Mouse (Mus musculus): ENCODE data around the gene Klc4.

Klc4 gene

GRCm38 (mm10) chr17:46621324-46621723 is 24.5 kb downstream of the Klc4 start:
- no peak for DNase-seq (ENCODE audit: low spot score in 2 of 2)

GRCm38 (mm10) chr17:46619683-46620357 is 26.0 kb downstream of the Klc4 start:
- no peak for DNase-seq (ENCODE audit: low spot score in 2 of 2)

- DNase-seq (ENCODE audit: low spot score in 2 of 2): no peak
These were observed 26.8 kb downstream of the Klc4 start for GRCm38 (mm10) chr17:46618769-46619682.

- DNase-seq (ENCODE audit: low spot score in 2 of 2): no peak
These were observed 27.4 kb downstream of the Klc4 start for GRCm38 (mm10) chr17:46618394-46618768.

- no peak for DNase-seq (ENCODE audit: low spot score in 2 of 2)
These were observed 28.0 kb downstream of the Klc4 start for GRCm38 (mm10) chr17:46617799-46618198.

GRCm38 (mm10) chr17:46613229-46613628 is 32.6 kb downstream of the Klc4 start:
- no peak for DNase-seq (ENCODE audit: low spot score in 2 of 2)

GRCm38 (mm10) chr17:46612820-46613219 is 33.0 kb downstream of the Klc4 start:
- DNase-seq (ENCODE audit: low spot score in 2 of 2): no peak

GRCm38 (mm10) chr17:46612189-46612588 is 33.6 kb downstream of the Klc4 start:
- no peak for DNase-seq (ENCODE audit: low spot score in 2 of 2)

- DNase-seq (ENCODE audit: low spot score in 2 of 2): no peak
These were observed 34.5 kb downstream of the Klc4 start for GRCm38 (mm10) chr17:46611316-46611715.

GRCm38 (mm10) chr17:46609721-46610514 is 35.9 kb downstream of the Klc4 start:
- DNase-seq (ENCODE audit: low spot score in 2 of 2): peak in 1 of 2 experiments; percentile 40

- DNase-seq (ENCODE audit: low spot score in 2 of 2): no peak
These were observed 39.8 kb downstream of the Klc4 start for GRCm38 (mm10) chr17:46605987-46606386.

- DNase-seq (ENCODE audit: low spot score in 2 of 2): no peak
These were observed 40.7 kb downstream of the Klc4 start for GRCm38 (mm10) chr17:46605126-46605525.

GRCm38 (mm10) chr17:46603229-46603628 is 42.6 kb downstream of the Klc4 start:
- DNase-seq (ENCODE audit: low spot score in 2 of 2): no peak

GRCm38 (mm10) chr17:46602212-46602611 is 43.6 kb downstream of the Klc4 start:
- DNase-seq (ENCODE audit: low spot score in 2 of 2): no peak

- DNase-seq (ENCODE audit: low spot score in 2 of 2): no peak
These were observed 45.3 kb downstream of the Klc4 start for GRCm38 (mm10) chr17:46600569-46600968.

- DNase-seq (ENCODE audit: low spot score in 2 of 2): no peak
These were observed 46.9 kb downstream of the Klc4 start for GRCm38 (mm10) chr17:46598963-46599362.

- no peak for DNase-seq (ENCODE audit: low spot score in 2 of 2)
These were observed 47.9 kb downstream of the Klc4 start for GRCm38 (mm10) chr17:46597956-46598355.

- DNase-seq (ENCODE audit: low spot score in 2 of 2): no peak
These were observed 50.5 kb downstream of the Klc4 start for GRCm38 (mm10) chr17:46595336-46595735.

GRCm38 (mm10) chr17:46594606-46595005 is 51.2 kb downstream of the Klc4 start:
- no peak for DNase-seq (ENCODE audit: low spot score in 2 of 2)

GRCm38 (mm10) chr17:46593124-46593523 is 52.7 kb downstream of the Klc4 start:
- no peak for DNase-seq (ENCODE audit: low spot score in 2 of 2)

- DNase-seq (ENCODE audit: low spot score in 2 of 2): no peak
These were observed 54.4 kb downstream of the Klc4 start for GRCm38 (mm10) chr17:46591406-46591805.

GRCm38 (mm10) chr17:46590439-46590838 is 55.4 kb downstream of the Klc4 start:
- DNase-seq (ENCODE audit: low spot score in 2 of 2): no peak
